Mouse (Mus musculus) neural tube, embryonic 13.5 days (tissue): ENCODE data around the gene Bbof1. TPM values are rescaled to one million over a fixed set of nuclear protein-coding genes. Genes with fewer than 3 reads are reported as not detected.
A peak's percentile ranks its signal among the peaks of the same experiment; 100 is the strongest.

Experiments
- ATAC-seq: fragments of 200-750 bp; cut with Nextera tagmentation; 2 replicates; pipeline ENCODE4 v1.8.0; 2017; ENCODE audit warnings: low read depth, mild to moderate bottlenecking, moderate TSS enrichment, moderate library complexity
- H3K27ac ChIP-seq: fragments of 300-500 bp; sonication (generic); replicated peaks from 2 replicates; pipeline ENCODE4 v1.5.1; 2015; ENCODE audit warnings: moderate library complexity, mild to moderate bottlenecking, inconsistent platforms
- H3K27me3 ChIP-seq: fragments of 300-500 bp; sonication (generic); 2 replicates; pipeline ENCODE4 v1.6.1; 2015; ENCODE audit warnings: mild to moderate bottlenecking, inconsistent platforms
- H3K36me3 ChIP-seq: fragments of 300-500 bp; sonication (generic); 2 replicates; pipeline ENCODE4 v1.6.1; 2015; ENCODE audit warnings: mild to moderate bottlenecking, inconsistent platforms
- H3K4me1 ChIP-seq: fragments of 300-500 bp; sonication (generic); replicated peaks from 2 replicates; pipeline ENCODE4 v1.6.1; 2015; ENCODE audit warnings: inconsistent platforms
- H3K4me2 ChIP-seq: fragments of 300-500 bp; sonication (generic); 2 replicates; pipeline ENCODE4 v1.6.1; 2015; ENCODE audit warnings: inconsistent platforms, mild to moderate bottlenecking, moderate library complexity
- H3K4me3 ChIP-seq: fragments of 300-500 bp; sonication (generic); 2 replicates; pipeline ENCODE4 v1.5.1; 2015; ENCODE audit warnings: mild to moderate bottlenecking, inconsistent platforms
- H3K9ac ChIP-seq: fragments of 300-500 bp; sonication (generic); 2 replicates; pipeline ENCODE4 v1.6.1; 2015; ENCODE audit warnings: moderate library complexity, mild to moderate bottlenecking, inconsistent platforms
- H3K9me3 ChIP-seq: fragments of 300-500 bp; sonication (generic); 2 replicates; pipeline ENCODE4 v1.6.1; 2016; ENCODE audit warnings: inconsistent platforms
- WGBS: fragments of 180-500 bp; shearing (Covaris S2); methylation state at CpG from one replicate; pipeline ENCODE4 v1.1.7; 2015; 5-methylcytosine and 5-hydroxymethylcytosine counted together
- polyA plus RNA-seq: library from polyadenylated mRNA; unstranded; fragments of >200 nt; fragmentation: Nextera tagmentation; extraction: Ambion mirVana; gene quantifications from 2 replicates; pipeline ENCODE4 v1.2.1, GENCODE M21; 2015

Bbof1 gene
- 3.0 and 4.7 TPM in 2 replicates for polyA plus RNA-seq

GRCm38 (mm10) chr12:84408819-84409507 is at the start of gene Bbof1, which contains the start of gene Entpd5:
Gene Bbof1 (plus strand): TSS chr12:84409071.
Gene Entpd5 (minus strand): TSS chr12:84409029.
- H3K27ac ChIP-seq = peak within 1 kb of the TSS; percentile 93
- H3K9ac ChIP-seq = peak within 1 kb of the TSS; percentile 86
- ATAC-seq = peak; percentile 96
- peak within 1 kb of the TSS; percentile 87 for H3K4me2 ChIP-seq
- H3K4me1 ChIP-seq = peaks cover 14% of the 10 kb centered on the region
- peaks cover 3% of the 10 kb centered on the region; the same call in 1 of the 2 replicates for H3K27me3 ChIP-seq
- H3K4me3 ChIP-seq = peak within 1 kb of the TSS; percentile 78
- H3K36me3 ChIP-seq = no peaks in the 10 kb centered on the region
- H3K9me3 ChIP-seq = no peaks in the 10 kb centered on the region
- 2% methylated on average over 55 of the region's 63 CpGs for WGBS

GRCm38 (mm10) chr12:84361555-84362489 is 47.0 kb upstream of the Bbof1 start, which contains the start of the genes Coq6 and Fam161b:
Gene Coq6 (plus strand): TSS chr12:84361657.
Gene Fam161b (minus strand): TSS chr12:84361833.
- H3K36me3 ChIP-seq = peaks cover 9% of the 10 kb centered on the region
- H3K4me3 ChIP-seq = peak within 1 kb of the TSS; percentile 97
- H3K9ac ChIP-seq = peak within 1 kb of the TSS; percentile 91
- H3K9me3 ChIP-seq = no peaks in the 10 kb centered on the region
- WGBS = under 1% methylated on average over 51 of the region's 51 CpGs
- H3K4me1 ChIP-seq = peaks cover 24% of the 10 kb centered on the region
- peak; percentile 99 for ATAC-seq
- peak within 1 kb of the TSS; percentile 92 for H3K4me2 ChIP-seq
- no peaks in the 10 kb centered on the region for H3K27me3 ChIP-seq
- H3K27ac ChIP-seq = peak within 1 kb of the TSS; percentile 77

- H3K9me3 ChIP-seq = no peaks in the 10 kb centered on the region
- peak overlapping the region; percentile 91; the same call in 1 of the 2 replicates for H3K9ac ChIP-seq
- no peaks in the 10 kb centered on the region for H3K27me3 ChIP-seq
- H3K4me2 ChIP-seq = peak overlapping the region; percentile 92
- ATAC-seq = no peak
- H3K27ac ChIP-seq = no peak overlapping the region
- H3K4me3 ChIP-seq = peak overlapping the region; percentile 97
- peaks cover 11% of the 10 kb centered on the region for H3K36me3 ChIP-seq
- H3K4me1 ChIP-seq = peaks cover 24% of the 10 kb centered on the region
- 67% methylated on average over 2 of the region's 2 CpGs for WGBS
Observed at GRCm38 (mm10) chr12:84362872-84363271, 46.0 kb upstream of the Bbof1 start.

GRCm38 (mm10) chr12:84364291-84364690 is 44.6 kb upstream of the Bbof1 start:
- ATAC-seq = no peak
- Histone ChIP-seq H3K9me3 (no peaks in the 10 kb centered on the region), H3K36me3 (peaks cover 25% of the 10 kb centered on the region), H3K4me1 (peaks cover 24% of the 10 kb centered on the region), H3K27me3 (no peaks in the 10 kb centered on the region), H3K9ac (no peak overlapping the region), H3K27ac (no peak overlapping the region), H3K4me3 (no peak overlapping the region), H3K4me2 (no peak overlapping the region)
- 78% methylated on average over 9 of the region's 9 CpGs for WGBS

- 97% methylated on average over 6 of the region's 6 CpGs for WGBS
- Histone ChIP-seq H3K27me3 (no peaks in the 10 kb centered on the region), H3K9me3 (no peaks in the 10 kb centered on the region), H3K4me3 (no peak overlapping the region), H3K4me1 (peaks cover 24% of the 10 kb centered on the region), H3K9ac (no peak overlapping the region), H3K36me3 (peaks cover 33% of the 10 kb centered on the region), H3K4me2 (no peak overlapping the region), H3K27ac (no peak overlapping the region)
- no peak for ATAC-seq
Observed at GRCm38 (mm10) chr12:84365137-84365536, 43.7 kb upstream of the Bbof1 start.

GRCm38 (mm10) chr12:84366971-84367370 is 41.9 kb upstream of the Bbof1 start:
- ATAC-seq = no peak

GRCm38 (mm10) chr12:84371647-84372046 is 37.2 kb upstream of the Bbof1 start:
- Histone ChIP-seq H3K27me3 (no peaks in the 10 kb centered on the region), H3K4me3 (no peak overlapping the region), H3K9me3 (no peaks in the 10 kb centered on the region), H3K4me2 (no peak overlapping the region), H3K36me3 (peaks cover 80% of the 10 kb centered on the region), H3K9ac (no peak overlapping the region), H3K27ac (no peak overlapping the region), H3K4me1 (peaks cover 15% of the 10 kb centered on the region)
- no peak for ATAC-seq
- 92% methylated on average over 5 of the region's 5 CpGs for WGBS

More at GRCm38 (mm10) chr12:84366971-84367370, 41.9 kb upstream of the Bbof1 start:
- no peak overlapping the region for H3K4me3 ChIP-seq
- H3K27ac ChIP-seq = no peak overlapping the region
- H3K27me3 ChIP-seq = no peaks in the 10 kb centered on the region
- peaks cover 52% of the 10 kb centered on the region for H3K36me3 ChIP-seq
- no peak overlapping the region for H3K9ac ChIP-seq
- H3K4me1 ChIP-seq = peaks cover 13% of the 10 kb centered on the region
- H3K9me3 ChIP-seq = no peaks in the 10 kb centered on the region
- no peak overlapping the region for H3K4me2 ChIP-seq
- WGBS = 62% methylated on average over 9 of the region's 9 CpGs

- H3K4me1 ChIP-seq = peaks cover 15% of the 10 kb centered on the region
- no peak overlapping the region for H3K9ac ChIP-seq
- no peaks in the 10 kb centered on the region for H3K9me3 ChIP-seq
- H3K4me3 ChIP-seq = no peak overlapping the region
- 31% methylated on average over 6 of the region's 6 CpGs for WGBS
- H3K4me2 ChIP-seq = no peak overlapping the region
- H3K27ac ChIP-seq = peak overlapping the region; percentile 80
- H3K36me3 ChIP-seq = peaks cover 59% of the 10 kb centered on the region
- ATAC-seq = peak; percentile 75
- H3K27me3 ChIP-seq = no peaks in the 10 kb centered on the region
Observed at GRCm38 (mm10) chr12:84373831-84374481, 34.9 kb upstream of the Bbof1 start.

GRCm38 (mm10) chr12:84382369-84382768 is 26.5 kb upstream of the Bbof1 start:
- H3K4me3 ChIP-seq = no peak overlapping the region
- no peak overlapping the region for H3K4me2 ChIP-seq
- 93% methylated on average over 4 of the region's 4 CpGs for WGBS
- no peak overlapping the region for H3K9ac ChIP-seq
- H3K27ac ChIP-seq = no peak overlapping the region
- no peaks in the 10 kb centered on the region for H3K27me3 ChIP-seq
- H3K9me3 ChIP-seq = no peaks in the 10 kb centered on the region
- no peaks in the 10 kb centered on the region for H3K4me1 ChIP-seq
- H3K36me3 ChIP-seq = peaks cover 15% of the 10 kb centered on the region; the same call in 1 of the 2 replicates
- ATAC-seq = no peak

GRCm38 (mm10) chr12:84384644-84385081 is 24.2 kb upstream of the Bbof1 start:
- no peak overlapping the region for H3K4me3 ChIP-seq
- no peak for ATAC-seq
- 74% methylated on average over 5 of the region's 5 CpGs for WGBS
- no peaks in the 10 kb centered on the region for H3K27me3 ChIP-seq
- H3K36me3 ChIP-seq = 0 out of 2 replicates have a peak, but pooled peaks cover 15% of the 10 kb centered on the region
- no peak overlapping the region for H3K4me2 ChIP-seq
- H3K9me3 ChIP-seq = no peaks in the 10 kb centered on the region
- no peak overlapping the region for H3K27ac ChIP-seq
- no peaks in the 10 kb centered on the region for H3K4me1 ChIP-seq
- H3K9ac ChIP-seq = no peak overlapping the region

- Histone ChIP-seq H3K9me3 (no peaks in the 10 kb centered on the region), H3K27me3 (no peaks in the 10 kb centered on the region), H3K36me3 (0 out of 2 replicates have a peak, but pooled peaks cover 15% of the 10 kb centered on the region), H3K4me1 (no peaks in the 10 kb centered on the region), H3K9ac (no peak overlapping the region), H3K27ac (no peak overlapping the region), H3K4me3 (no peak overlapping the region), H3K4me2 (no peak overlapping the region)
- WGBS = 92% methylated on average over 4 of the region's 4 CpGs
- no peak for ATAC-seq
Observed at GRCm38 (mm10) chr12:84385408-84385807, 23.5 kb upstream of the Bbof1 start.
